Mouse (Mus musculus): ENCODE results near the gene Hsdl1. TPM values are rescaled to one million over a fixed set of nuclear protein-coding genes. Genes with fewer than 3 reads are reported as not detected.

The Hsdl1 gene
- polyA plus RNA-seq, 1 experiment from 2014 or later: 21.8 TPM

DNA sequence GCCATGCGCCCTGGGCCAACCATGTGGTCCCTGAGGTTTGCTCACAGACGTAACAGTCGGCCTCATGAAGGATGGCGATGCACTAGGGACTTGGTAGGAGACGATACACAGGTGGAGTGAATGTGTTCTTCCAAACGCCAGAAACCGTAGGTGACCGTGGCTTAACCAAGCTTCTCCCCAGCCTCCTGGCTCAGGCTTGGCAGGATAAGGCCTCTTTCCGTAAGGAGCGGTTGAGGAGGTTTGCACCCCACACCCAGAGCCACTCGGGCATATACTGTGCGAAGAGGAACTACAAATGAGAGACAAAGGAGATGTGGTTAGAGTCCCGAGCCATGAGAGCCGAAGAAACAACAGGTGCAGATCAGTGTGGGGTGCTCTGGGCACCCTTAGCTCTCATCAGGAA is 11.1 kb downstream of the Hsdl1 start:
- Histone ChIP-seq H3K27ac (ENCODE audit: low read depth, low read length) (no peak overlapping the region), H3K9ac (ENCODE audit: low read depth, low read length) (no peak overlapping the region), H3K9me3 (ENCODE audit: control insufficient read depth) (no peaks in the 10 kb centered on the region), H3K36me3 (ENCODE audit: control insufficient read depth, insufficient read depth) (peaks cover 54% of the 10 kb centered on the region), H3K27me3 (replicated peaks; ENCODE audit: control insufficient read depth, insufficient read depth, low read length) (no peaks in the 10 kb centered on the region), H3K4me3 (ENCODE audit: low read depth, low read length) (no peak overlapping the region), H3K4me2 (replicated peaks; ENCODE audit: low read depth) (no peak overlapping the region), H3K4me1 (replicated peaks; ENCODE audit: control insufficient read depth, insufficient read depth, low read length) (no peaks in the 10 kb centered on the region)
- TF ChIP-seq CTCF (IDR thresholded peaks at IDR 0.05; ENCODE audit: low read depth): no peak
- no peak for ATAC-seq
- 95% methylated on average over 14 of the region's 14 CpGs for WGBS

GRCm38 (mm10) chr8:119559402-119559720 is 15.6 kb downstream of the Hsdl1 start:
- H3K27me3 ChIP-seq (replicated peaks; ENCODE audit: control insufficient read depth, insufficient read depth, low read length): no peaks in the 10 kb centered on the region
- no peak for TF ChIP-seq CTCF (IDR thresholded peaks at IDR 0.05; ENCODE audit: low read depth)
- peaks cover 33% of the 10 kb centered on the region for H3K36me3 ChIP-seq (ENCODE audit: control insufficient read depth, insufficient read depth)
- peak overlapping the region; percentile 73 for H3K27ac ChIP-seq (ENCODE audit: low read depth, low read length)
- 84% methylated on average over 6 of the region's 6 CpGs for WGBS
- no peak for ATAC-seq
- no peaks in the 10 kb centered on the region for H3K9me3 ChIP-seq (ENCODE audit: control insufficient read depth)
- H3K9ac ChIP-seq (ENCODE audit: low read depth, low read length): peak overlapping the region; percentile 57
- no peak overlapping the region for H3K4me3 ChIP-seq (ENCODE audit: low read depth, low read length)
- peaks cover 7% of the 10 kb centered on the region for H3K4me1 ChIP-seq (replicated peaks; ENCODE audit: control insufficient read depth, insufficient read depth, low read length)
- peak overlapping the region; percentile 77 for H3K4me2 ChIP-seq (replicated peaks; ENCODE audit: low read depth)

GRCm38 (mm10) chr8:119558603-119559401 is 16.2 kb downstream of the Hsdl1 start, which contains the start of gene Mbtps1:
TSS of gene Mbtps1 (minus strand) at chr8:119558735.
- no peaks in the 10 kb centered on the region for H3K27me3 ChIP-seq (replicated peaks; ENCODE audit: control insufficient read depth, insufficient read depth, low read length)
- H3K36me3 ChIP-seq (ENCODE audit: control insufficient read depth, insufficient read depth): peaks cover 27% of the 10 kb centered on the region
- ATAC-seq: peak; percentile 98
- peak within 1 kb of the TSS; percentile 94 for H3K27ac ChIP-seq (ENCODE audit: low read depth, low read length)
- no peaks in the 10 kb centered on the region for H3K9me3 ChIP-seq (ENCODE audit: control insufficient read depth)
- H3K4me1 ChIP-seq (replicated peaks; ENCODE audit: control insufficient read depth, insufficient read depth, low read length): peaks cover 7% of the 10 kb centered on the region
- WGBS: 4% methylated on average over 62 of the region's 63 CpGs
- peak; percentile 33; the same call in 1 of the 2 replicates for TF ChIP-seq CTCF (IDR thresholded peaks at IDR 0.05; ENCODE audit: low read depth)
- peak within 1 kb of the TSS; percentile 60 for H3K4me3 ChIP-seq (ENCODE audit: low read depth, low read length)
- H3K9ac ChIP-seq (ENCODE audit: low read depth, low read length): peak within 1 kb of the TSS; percentile 88
- H3K4me2 ChIP-seq (replicated peaks; ENCODE audit: low read depth): peak within 1 kb of the TSS; percentile 77

DNA sequence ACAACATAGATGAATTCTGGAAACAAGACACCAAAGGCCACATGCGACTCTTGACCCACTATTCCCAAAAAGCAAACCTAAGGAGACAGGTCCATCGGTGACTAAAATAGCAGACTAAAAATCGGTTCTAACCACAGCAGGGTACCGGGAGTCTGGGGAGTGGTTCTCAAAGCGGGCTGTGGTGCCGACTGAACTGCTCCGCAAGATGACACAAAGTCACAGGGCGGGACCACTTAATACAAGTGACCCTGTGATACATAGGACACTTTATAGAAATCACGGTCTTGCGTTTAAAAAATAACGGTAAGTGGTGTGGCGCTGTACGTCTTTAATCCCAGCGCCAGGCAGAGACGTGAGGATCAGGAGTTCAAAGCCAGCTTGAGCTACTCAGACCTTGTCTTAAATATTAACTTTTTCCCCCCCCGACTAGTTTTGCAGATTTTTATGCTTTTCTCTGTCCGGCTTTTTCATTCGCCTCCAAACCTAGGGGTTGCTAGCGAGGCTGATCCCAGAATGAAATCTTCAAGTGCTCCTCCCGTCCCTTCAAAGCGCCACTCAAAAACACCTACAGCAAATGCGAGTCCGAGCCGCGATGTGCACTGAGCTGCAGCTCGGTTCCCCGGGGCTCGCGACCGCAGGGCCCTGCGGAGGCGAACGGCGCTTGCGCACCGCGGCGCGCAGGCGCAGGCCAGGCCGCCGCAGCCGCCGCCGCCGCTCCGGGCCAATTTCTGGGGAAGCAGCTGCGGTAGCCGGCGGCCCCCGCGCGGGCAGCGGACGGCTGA is 17.0 kb downstream of the Hsdl1 start:
- Histone ChIP-seq H3K27ac (ENCODE audit: low read depth, low read length) (peak overlapping the region; percentile 94), H3K4me1 (replicated peaks; ENCODE audit: control insufficient read depth, insufficient read depth, low read length) (peaks cover 8% of the 10 kb centered on the region), H3K4me2 (replicated peaks; ENCODE audit: low read depth) (peak overlapping the region; percentile 77), H3K4me3 (ENCODE audit: low read depth, low read length) (peak overlapping the region; percentile 60), H3K9me3 (ENCODE audit: control insufficient read depth) (no peaks in the 10 kb centered on the region), H3K9ac (ENCODE audit: low read depth, low read length) (peak overlapping the region; percentile 88), H3K27me3 (replicated peaks; ENCODE audit: control insufficient read depth, insufficient read depth, low read length) (no peaks in the 10 kb centered on the region), H3K36me3 (ENCODE audit: control insufficient read depth, insufficient read depth) (peaks cover 20% of the 10 kb centered on the region)
- ATAC-seq: peak; percentile 86
- no peak for TF ChIP-seq CTCF (IDR thresholded peaks at IDR 0.05; ENCODE audit: low read depth)
- 1% methylated on average over 55 of the region's 55 CpGs for WGBS

- H3K27me3 ChIP-seq (replicated peaks; ENCODE audit: control insufficient read depth, insufficient read depth, low read length): no peaks in the 10 kb centered on the region
- H3K4me1 ChIP-seq (replicated peaks; ENCODE audit: control insufficient read depth, insufficient read depth, low read length): peaks cover 10% of the 10 kb centered on the region
- TF ChIP-seq CTCF (IDR thresholded peaks at IDR 0.05; ENCODE audit: low read depth): no peak
- peak overlapping the region; percentile 60 for H3K4me3 ChIP-seq (ENCODE audit: low read depth, low read length)
- peak overlapping the region; percentile 77 for H3K4me2 ChIP-seq (replicated peaks; ENCODE audit: low read depth)
- H3K9me3 ChIP-seq (ENCODE audit: control insufficient read depth): no peaks in the 10 kb centered on the region
- peak overlapping the region; percentile 94 for H3K27ac ChIP-seq (ENCODE audit: low read depth, low read length)
- H3K36me3 ChIP-seq (ENCODE audit: control insufficient read depth, insufficient read depth): peaks cover 11% of the 10 kb centered on the region
- ATAC-seq: no peak
- WGBS: 65% methylated on average over 9 of the region's 9 CpGs
- H3K9ac ChIP-seq (ENCODE audit: low read depth, low read length): peak overlapping the region; percentile 88; the same call in 1 of the 2 replicates
Measured at GRCm38 (mm10) chr8:119557132-119557531, 17.9 kb downstream of the Hsdl1 start.

DNA sequence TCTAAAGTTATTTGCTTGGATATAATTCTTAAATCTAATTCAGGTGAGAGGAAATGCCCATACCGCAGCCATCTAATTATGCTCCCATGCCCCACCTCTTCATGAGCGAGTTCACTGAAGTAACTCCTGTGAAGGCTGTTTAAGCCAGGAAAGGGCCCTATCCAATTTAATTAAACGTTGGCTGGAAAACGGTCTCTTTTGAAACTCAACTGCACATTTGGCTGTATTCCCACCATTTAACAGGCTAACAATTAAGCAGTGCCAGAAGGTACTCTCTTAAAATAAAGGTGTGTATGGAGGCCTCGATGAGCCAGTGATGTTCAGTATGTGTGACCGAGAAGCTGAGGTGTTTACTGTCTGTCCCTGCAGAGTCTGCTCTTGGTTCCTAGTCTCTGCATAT is 19.1 kb downstream of the Hsdl1 start:
- peaks cover 5% of the 10 kb centered on the region; the same call in 1 of the 2 replicates for H3K36me3 ChIP-seq (ENCODE audit: control insufficient read depth, insufficient read depth)
- H3K27ac ChIP-seq (ENCODE audit: low read depth, low read length): peak overlapping the region; percentile 57; the same call in 1 of the 2 replicates
- no peak for TF ChIP-seq CTCF (IDR thresholded peaks at IDR 0.05; ENCODE audit: low read depth)
- H3K27me3 ChIP-seq (replicated peaks; ENCODE audit: control insufficient read depth, insufficient read depth, low read length): no peaks in the 10 kb centered on the region
- peak overlapping the region; percentile 7; the same call in 1 of the 2 replicates for H3K4me2 ChIP-seq (replicated peaks; ENCODE audit: low read depth)
- no peak overlapping the region for H3K4me3 ChIP-seq (ENCODE audit: low read depth, low read length)
- H3K4me1 ChIP-seq (replicated peaks; ENCODE audit: control insufficient read depth, insufficient read depth, low read length): peaks cover 10% of the 10 kb centered on the region
- ATAC-seq: no peak
- no peak overlapping the region for H3K9ac ChIP-seq (ENCODE audit: low read depth, low read length)
- H3K9me3 ChIP-seq (ENCODE audit: control insufficient read depth): no peaks in the 10 kb centered on the region
- WGBS: 75% methylated on average over 6 of the region's 6 CpGs
